In the genomic region with DNA sequence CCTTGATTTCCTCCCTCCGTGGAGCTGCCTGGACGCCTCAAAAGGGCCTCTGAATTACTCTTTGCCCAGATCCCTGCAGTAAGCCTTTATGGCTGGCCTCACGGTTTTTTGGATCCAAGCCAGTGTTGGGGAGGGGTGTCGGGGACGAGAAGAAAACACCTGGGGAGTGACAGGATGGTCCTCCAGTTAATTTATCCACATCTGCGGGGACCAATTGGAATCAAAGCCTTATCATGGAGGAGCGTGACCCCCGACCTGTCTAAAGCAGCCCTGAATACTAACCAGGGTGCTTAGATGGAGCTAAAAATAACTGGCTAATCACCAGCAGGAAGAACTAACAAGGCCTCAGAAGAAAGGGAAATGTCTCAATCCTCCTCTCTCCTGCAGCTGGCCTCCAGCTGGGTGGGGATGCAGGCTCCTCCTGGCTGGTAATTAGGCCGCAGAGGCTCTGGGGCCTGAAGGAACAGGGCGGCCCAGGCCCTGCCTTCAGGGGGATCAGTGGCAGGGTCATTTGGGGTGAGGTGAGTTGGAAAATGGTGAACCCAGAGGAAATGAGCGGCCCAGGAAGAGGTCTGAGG, we compare ENCODE assay signal across 9 mouse cellular contexts.
DNase-seq lines count a peak whose midpoint lies in the region; ATAC-seq lines count a peak whose summit lies in the region.
"Had no signal": no experiment of that assay in that cellular context is flagged by ENCODE, and none has a peak within 500 bp of the region (broad histone marks: within the 10 kb centered on the region; RNA-seq: fewer than 3 reads in every experiment).

No protein-coding gene starts in this region.

- ATAC-seq in intestine, embryonic 14.5 days (replicated peaks; ENCODE audit: low FRiP score, low TSS enrichment, low read depth) = peak; percentile 56
- no peak for ATAC-seq in frontal cortex, adult (ENCODE audit: low TSS enrichment)

- H3K27me3 ChIP-seq in intestine, embryonic 14.5 days (replicated peaks; ENCODE audit: control insufficient read depth, insufficient read depth, low read length) = no peaks in the 10 kb centered on the region
- H3K27me3 ChIP-seq in megakaryocyte, embryonic 14.5 days (replicated peaks) = peaks cover 30% of the 10 kb centered on the region

- H3K4me3 ChIP-seq in intestine, embryonic 14.5 days (ENCODE audit: low read depth, low read length) = no peak overlapping the region
- H3K4me3 ChIP-seq in megakaryocyte, embryonic 14.5 days (replicated peaks) = peak overlapping the region; percentile 56

- H3K4me1 ChIP-seq in intestine, embryonic 14.5 days (replicated peaks; ENCODE audit: control insufficient read depth, insufficient read depth, low read length) = peaks cover 35% of the 10 kb centered on the region
- H3K4me1 ChIP-seq in megakaryocyte, embryonic 14.5 days = peaks cover 54% of the 10 kb centered on the region

- no peak overlapping the region for H3K9ac ChIP-seq in intestine, embryonic 14.5 days (ENCODE audit: low read length)
- H3K9ac ChIP-seq: liver, embryonic 14.5 days had no signal

- H3K27ac ChIP-seq in intestine, embryonic 14.5 days (ENCODE audit: low read depth) = peak overlapping the region; percentile 72
- H3K27ac ChIP-seq: liver, embryonic 14.5 days had no signal

- no peak overlapping the region; the same call in 1 of the 2 replicates for H3K4me2 ChIP-seq in intestine, embryonic 14.5 days (ENCODE audit: low read length)

- peak; percentile 33 for DNase-seq in thymus, postnatal 4 days
- no peak for DNase-seq in thymus, adult 18-20 months
- peak; percentile 61 for DNase-seq in gastrocnemius, postnatal 25 days
- peak; percentile 78 for DNase-seq in intestine, embryonic 14.5 days (ENCODE audit: low spot score)
- no peak for DNase-seq in frontal cortex, postnatal 14 days (ENCODE audit: low spot score in 2 of 2)
- no peak for DNase-seq in urinary bladder, postnatal 25 days (ENCODE audit: low spot score)

- no peaks in the 10 kb centered on the region for H3K36me3 ChIP-seq in intestine, embryonic 14.5 days (ENCODE audit: control insufficient read depth, insufficient read depth, low read length)
- H3K36me3 ChIP-seq in megakaryocyte, embryonic 14.5 days (replicated peaks; ENCODE audit: low read length) = no peaks in the 10 kb centered on the region

- no peaks in the 10 kb centered on the region for H3K9me3 ChIP-seq in intestine, embryonic 14.5 days (ENCODE audit: control insufficient read depth, low read length)
- no peaks in the 10 kb centered on the region for H3K9me3 ChIP-seq in megakaryocyte, embryonic 14.5 days

- 10% methylated on average over 11 of the region's 11 CpGs for WGBS in intestine, embryonic 14.5 days

Comparison
In these comparisons a context has a peak if more than half of its experiments do, and no peak if none do; other contexts are left out.
1. DNase-seq: peak in thymus, postnatal 4 days (single experiment), gastrocnemius, postnatal 25 days (single experiment) and intestine, embryonic 14.5 days (single experiment); none in thymus, adult 18-20 months (0 of 2), frontal cortex, postnatal 14 days (0 of 2) and urinary bladder, postnatal 25 days (single experiment).